Mouse (Mus musculus) left cerebral cortex, adult 8-10 months (tissue): ENCODE data around the gene Dydc1. TPM values are rescaled to one million over a fixed set of nuclear protein-coding genes. Genes with fewer than 3 reads are reported as not detected.
"Not testable (repeated sequence)": the region's sequence is repeated elsewhere in the genome, so short reads cannot be mapped to it uniquely, and the experiment has no call there.

Source experiments
- DNase-seq, 2 experiments: peaks; one replicate each; pipeline ENCODE4 v3.0.0; 2022; ENCODE audit warnings: low spot score in 2 of 2
- total RNA-seq, 4 experiments: library from RNA; stranded (reverse); gene quantifications; 2 replicates each; pipeline ENCODE4 v1.2.4; 2022

Gene Dydc1
- total RNA-seq = not detected

DNA sequence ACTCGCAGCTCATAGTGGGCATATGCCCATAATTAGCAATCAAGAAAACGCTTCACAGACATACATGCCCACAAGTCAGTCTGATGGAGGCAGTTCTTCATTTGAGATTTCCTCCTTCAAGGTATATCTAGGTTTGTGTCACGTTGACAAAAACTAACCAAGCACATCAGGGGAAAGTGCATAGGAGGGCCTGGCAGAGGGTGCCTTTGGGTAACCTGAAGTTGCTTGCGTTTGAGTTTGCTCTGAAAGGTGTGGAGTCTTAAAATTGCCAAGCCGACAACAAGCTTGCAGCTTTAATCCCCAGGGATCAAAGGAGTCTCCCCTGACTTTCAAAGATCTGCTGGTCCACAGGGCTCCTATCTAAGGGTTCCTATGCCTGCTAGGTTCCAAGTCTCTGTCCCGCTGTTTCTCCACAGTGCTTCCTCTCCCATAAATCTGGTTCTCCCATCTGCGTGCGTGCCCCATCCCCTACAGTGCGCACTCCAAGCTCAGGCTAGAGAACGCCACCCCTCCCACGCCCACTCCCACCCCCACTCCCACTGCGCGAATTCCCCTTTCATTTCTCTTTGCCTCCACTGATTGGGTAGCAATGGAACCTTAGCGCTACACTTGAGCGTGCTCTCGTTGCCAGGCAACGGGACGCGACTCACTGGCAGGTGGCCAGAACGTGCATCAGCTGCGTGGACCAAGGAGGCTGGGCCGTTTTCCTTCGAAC lies at the start of gene Dydc1:
Dydc1 (plus strand) TSS at position 683 of the 715 bp plus-strand sequence.
- DNase-seq = peak; percentile 73 to 77

DNA sequence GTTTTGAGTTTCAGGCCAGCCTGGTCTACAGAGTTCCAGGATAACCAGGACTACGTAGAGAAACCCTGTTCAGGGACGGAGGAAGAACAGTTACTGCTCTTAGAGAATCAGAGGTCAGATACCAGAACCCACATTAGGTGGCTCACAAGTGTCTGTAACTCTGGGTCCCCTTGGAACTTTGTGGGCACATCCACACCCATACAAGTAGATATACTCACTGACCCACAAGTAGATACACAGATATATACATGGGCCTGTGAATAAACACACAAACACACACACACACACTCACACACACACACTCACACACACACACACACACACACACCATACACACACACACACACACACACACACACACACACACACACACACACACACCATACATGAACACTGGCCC lies 47.6 kb upstream of the Dydc1 start:
- no peak for DNase-seq

DNA sequence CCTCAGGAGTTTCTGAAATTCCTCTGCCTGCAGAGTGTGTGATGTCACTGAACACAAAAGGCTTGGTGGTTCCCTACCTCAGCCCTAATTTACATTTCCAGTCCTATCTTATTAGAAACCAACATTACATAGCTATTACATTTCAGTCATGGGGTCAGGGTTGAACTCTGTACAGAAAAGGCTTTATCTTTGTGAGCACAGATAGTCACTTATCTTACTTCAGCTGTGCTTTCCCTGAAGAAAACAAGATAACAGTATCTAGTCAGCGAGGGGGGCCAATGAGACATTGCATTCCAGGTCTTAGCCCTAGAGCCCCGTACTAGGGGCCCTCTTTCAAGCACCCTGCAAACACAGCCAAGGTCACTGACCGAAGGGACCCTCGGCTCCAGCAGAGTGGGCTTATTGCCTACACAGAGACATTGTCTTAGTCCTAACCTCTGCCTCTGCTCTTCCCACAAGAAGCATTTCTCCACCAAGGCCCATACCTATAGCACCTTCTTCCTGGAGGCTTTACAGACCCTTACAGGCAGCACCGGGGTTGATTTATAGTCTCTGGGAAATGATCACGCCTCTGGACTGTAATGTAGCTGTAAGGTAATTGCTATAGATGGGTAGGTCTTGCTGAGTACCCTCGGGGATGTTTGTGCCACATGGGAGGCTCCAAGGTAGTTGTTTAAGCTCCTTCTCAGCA lies 47.0 kb upstream of the Dydc1 start:
- no peak for DNase-seq

DNA sequence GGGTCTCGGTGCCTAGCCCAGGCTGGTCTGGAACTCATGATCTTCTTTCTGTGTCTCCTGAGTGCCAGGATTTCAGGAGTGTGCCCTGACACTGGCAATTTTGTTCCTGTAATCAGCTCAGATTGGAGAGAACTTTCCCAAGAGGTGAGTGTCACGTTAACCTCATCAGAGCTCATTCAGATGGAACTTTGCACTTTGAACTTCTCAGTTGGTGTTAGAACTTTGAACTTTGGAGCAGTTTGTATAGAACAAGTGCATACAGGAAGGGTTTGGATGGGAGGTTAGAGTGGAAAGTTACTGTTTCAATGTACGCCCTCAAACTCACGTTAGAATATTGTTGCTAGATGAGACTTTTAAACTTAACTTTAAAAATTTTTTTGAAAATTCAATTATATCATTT lies 43.4 kb upstream of the Dydc1 start:
- no peak for DNase-seq

DNA sequence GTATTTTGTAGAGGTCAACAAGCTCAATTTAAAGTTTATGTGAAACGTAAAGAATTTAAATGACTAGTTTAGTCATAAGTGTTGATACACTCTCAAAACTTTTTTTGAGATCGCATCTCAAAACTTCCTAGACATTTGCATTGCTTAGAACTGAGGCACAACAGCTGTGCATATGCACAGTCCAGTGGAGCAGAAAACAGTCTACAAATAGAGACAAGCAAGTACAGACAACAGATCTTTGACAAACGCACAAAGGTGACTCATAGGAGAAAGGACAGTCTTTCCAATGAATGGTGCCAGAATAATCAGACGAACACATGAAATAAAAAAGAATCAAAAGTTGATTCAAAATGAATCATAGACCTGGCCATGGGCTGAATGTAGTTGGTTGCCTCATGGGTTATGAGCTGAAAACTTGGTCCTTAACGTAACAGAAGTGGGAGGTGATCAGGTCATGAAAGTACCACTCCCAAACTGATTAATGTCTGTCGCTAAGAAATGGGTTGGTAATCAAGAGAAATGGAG lies 41.7 kb upstream of the Dydc1 start:
- DNase-seq = no peak

DNA sequence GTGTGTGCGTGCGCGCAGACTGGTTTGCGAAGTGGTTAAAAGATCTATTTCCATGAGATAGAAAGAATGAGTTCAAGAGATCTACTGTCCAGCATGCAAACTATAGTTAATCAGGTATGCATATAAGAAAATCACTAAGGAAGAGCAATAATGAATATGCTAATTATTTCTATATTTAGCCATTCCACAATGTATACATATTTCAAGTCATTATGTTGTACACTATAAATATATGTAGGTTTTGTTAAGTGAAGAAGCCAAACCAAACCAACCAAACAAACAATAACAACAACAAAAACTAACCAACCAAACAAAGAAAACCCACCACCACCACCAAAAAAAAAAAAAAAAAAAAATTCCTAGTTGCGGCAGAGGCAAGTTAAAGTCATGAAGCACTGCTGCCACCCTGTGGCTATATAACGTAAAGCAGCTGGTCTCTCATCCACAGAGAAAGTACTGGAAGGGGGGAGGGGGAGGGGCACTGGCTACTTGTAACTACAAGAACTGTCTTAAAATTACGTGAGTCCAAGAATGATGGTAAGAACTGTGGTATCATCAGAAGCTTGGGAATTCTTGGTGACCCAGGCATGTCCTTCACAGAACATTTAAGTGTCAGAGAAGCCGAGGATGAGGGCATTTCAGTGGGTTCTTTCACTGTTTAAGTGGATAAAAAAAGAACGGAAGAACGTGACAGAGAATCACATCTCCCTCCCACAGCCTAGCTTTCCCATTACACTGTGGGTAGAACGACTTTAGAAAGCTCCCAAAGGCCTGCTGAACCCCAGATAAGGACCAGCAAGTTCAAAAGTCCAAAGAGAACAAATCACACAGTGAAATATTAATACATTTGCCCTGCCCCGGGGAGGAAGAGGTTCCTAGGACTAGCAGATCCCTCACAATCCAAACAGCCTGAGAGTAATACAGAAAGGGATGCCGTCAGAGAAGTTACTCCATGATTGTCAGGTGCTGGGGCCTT lies 39.3 kb upstream of the Dydc1 start:
- DNase-seq = peak; percentile 42 to 65

DNA sequence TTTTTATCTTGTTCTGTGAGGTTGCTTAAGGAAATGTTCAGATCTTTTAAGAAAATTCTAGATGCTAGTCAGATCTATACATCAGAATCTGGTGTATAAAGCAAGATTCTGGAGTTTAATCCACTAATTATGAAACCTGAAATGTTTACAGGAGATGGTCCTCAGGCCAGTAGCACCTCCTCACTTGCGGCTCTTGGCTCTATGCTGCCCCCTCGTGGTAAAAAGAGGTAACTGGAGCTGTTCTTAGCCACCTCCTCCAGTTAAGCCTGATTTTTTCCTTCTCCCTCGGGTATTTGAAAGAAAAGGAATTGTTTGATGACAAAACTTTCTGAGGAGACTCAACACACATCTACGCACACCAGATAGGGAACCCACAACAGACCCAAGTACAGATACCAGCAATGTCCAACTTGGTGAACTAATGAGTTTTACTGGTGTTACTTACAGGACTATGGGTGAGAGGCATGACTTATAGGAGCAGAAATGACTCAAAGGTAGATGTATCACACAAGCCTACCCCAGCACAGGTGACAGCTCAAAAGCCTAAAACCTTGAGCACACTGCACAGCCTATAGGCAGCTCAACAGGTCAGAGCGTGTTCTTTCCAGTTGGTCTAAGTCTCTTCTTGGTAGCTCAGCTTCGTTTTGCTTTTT lies 37.4 kb upstream of the Dydc1 start:
- DNase-seq = peak in 1 of 2 experiments; percentile 28

DNA sequence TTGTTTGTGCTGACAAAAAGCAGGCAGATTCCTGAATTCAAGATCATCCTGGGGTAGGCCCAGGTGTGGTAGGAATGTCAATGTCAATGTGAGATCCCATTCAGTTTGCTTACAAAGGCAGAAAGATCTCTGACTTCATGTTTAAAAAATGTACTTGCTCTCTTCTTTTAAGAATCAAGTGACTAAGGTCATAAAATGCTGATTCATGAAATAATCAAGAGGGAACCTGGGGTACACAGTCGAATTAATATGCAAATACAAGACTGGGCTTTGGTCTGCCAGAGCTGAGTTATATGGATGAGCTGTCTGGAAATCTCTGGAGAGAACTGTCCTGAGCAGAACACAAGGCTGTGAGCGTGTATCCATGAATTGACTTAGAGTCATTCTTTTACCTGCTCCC lies 25.3 kb upstream of the Dydc1 start:
- no peak for DNase-seq

DNA sequence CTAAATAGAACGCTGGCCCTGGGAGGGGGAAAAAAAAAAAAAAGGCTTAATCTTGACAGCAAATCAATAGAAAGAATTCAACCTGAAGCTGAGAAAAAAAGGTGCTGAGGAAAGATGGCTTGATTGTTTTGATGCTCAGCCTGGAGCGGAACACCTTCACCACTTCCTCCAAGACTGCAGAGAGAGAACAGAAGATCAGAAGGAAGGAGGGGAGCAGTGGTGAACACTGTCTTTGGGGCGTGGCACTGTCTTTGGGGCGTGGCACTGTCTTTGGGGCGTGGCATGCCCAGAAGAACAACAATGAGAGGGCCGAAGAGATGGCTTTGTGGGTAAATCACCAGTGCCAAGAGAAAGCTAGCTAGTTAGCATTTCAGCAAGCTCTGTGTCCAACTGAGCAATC lies 22.2 kb upstream of the Dydc1 start:
- DNase-seq = no peak

DNA sequence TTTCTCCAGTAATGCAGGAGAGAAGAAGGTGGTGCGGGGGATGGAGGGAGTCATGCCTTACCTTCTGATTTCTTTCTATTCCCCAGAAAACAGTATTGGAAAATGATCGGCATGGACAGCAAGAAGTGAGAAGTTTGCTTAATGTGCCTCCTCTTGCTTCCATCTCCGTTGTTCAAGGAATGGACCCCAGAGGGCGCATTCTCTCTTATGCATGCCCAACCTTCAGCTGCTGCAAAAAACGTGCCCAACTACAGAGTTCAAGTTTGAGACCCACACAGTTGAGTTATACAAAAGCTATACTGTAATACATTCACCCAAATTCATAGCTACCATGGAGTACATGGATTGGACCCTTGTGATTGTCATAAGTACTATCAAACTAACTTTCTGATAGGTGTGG lies 20.2 kb upstream of the Dydc1 start:
- DNase-seq = no peak

DNA sequence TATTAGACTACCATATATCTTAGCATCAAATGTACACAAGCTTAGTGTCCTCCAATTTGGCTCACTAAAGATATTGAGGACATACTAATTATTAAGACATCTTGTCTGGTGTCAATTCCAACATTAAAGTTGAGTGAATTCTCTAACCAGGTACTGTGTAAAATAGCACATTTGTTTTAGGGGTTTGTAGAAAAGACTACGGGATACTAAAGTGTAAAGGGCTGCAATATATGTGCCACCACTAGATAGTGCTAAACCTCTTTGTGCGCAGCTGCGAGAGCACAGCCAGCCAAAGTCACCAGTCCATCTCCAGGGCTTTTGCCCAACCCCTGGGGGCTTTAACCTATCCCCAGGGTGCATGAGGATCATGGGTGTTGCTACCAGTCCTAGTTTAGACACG lies 19.5 kb upstream of the Dydc1 start:
- DNase-seq = not testable (repeated sequence)

DNA sequence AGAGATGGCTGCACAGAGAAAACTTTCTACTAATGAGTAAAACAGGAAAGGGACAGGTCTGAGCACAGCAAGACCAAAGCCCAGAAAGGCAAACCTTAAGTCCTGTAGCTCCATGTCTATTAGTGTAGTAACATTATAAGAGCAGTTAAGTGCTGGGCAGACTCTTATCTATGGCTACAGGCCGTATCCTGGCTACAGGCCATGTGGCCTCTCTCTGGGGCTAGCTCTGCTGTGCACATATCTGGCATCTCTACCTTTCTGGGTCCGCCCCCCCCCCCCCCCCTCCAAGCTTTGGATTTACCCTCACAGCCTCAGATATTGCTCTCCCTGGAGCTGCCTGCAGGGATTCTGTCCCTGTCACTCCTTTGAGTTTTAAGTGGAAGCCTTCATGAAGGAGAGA lies 7.5 kb upstream of the Dydc1 start:
- DNase-seq = no peak

DNA sequence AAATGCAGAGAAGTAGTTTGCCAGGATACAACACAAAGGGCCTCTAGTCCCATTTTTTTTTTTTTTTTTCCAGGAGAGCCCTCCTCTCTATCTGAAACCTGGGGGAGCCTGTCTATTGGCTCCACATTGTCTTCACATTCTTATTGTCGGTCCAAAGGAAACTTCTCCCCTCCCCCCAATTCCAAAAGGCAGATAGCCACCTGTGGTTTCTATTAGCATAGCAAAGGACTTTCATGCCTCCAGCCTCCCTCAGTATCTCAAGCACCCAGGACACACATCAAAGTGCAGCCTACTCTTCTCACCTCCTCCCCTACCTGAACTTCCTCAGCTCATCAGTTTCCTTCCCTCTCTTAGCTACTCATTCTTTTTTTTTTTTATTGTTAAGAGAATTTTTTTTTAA lies 6.3 kb upstream of the Dydc1 start:
- DNase-seq = no peak

DNA sequence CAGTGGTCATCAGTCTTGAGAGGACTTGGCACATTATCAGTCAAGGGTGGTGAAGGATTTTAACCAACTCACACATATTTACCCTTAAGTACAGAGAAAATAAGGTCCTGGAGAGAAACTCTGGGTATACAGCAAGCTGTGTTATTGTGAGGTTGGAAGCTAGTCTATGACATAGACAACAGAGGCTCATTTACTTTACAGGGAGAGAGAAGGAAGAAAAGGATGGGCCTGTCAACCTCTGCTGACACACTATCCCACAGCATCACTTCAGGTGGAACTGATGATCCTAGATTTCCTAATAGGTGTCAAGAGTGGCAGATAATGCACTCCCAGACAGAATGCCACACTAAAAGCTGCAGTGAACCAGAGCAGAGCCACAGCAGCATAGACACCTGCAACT lies 3.6 kb upstream of the Dydc1 start, which contains the start of gene Dydc2:
Dydc2 (minus strand) TSS at position 101 of the 400 bp plus-strand sequence.
- no peak for DNase-seq

DNA sequence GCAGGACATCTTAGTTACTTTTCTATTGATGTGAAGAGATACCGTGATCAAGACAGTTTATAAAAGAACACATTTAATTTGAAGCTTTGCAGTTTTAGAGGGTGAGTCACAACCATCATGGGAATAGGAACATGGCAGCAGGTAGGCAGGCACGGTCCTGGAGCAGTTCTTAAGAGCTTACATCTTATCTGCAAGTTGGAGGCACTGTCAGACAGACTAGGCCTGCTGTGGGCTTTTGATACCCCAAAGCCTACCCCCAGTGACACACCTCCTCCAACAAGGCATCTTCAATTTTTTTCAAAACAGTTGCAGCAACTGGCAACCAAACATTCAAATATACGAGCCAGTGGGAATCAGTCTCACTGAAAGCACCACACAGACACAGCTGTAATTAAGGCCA lies 2.4 kb upstream of the Dydc1 start:
- DNase-seq = no peak

DNA sequence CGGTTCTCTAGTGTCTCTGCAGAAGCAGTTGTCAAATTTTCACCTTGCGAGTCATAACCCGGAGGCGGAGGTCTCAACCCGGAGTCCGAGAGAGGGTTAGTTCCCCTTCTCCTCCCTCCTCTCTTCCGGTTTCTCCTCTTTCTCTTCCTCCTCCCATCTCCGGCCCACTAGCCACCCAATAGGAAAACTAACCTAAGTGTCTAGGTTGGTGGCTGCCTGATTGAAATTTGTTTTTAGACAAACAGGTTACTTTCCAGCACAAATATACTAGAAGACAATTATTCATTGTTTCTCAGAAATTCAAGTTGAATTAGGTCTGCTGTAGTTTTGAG lies 199 bp downstream of the Dydc1 start:
- no peak for DNase-seq

DNA sequence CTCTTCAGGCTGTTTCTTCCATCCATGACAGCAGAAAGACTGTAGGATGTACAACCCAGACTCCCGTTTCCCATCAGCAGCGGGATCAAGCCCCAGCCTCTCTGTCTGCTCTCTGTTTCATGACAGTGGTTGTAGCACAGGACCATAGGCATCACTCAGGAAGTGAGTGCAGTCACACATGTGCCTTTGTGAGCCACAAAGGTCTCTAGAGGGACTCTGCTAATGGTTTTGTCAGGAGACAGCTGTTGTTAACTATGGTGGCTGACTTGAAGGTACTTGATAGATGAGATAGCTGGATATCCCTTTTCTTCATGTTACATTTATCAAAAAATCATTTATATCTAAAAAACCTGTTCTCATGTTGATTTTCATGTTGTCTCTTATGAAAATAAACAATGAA lies 9.7 kb downstream of the Dydc1 start:
- no peak for DNase-seq

DNA sequence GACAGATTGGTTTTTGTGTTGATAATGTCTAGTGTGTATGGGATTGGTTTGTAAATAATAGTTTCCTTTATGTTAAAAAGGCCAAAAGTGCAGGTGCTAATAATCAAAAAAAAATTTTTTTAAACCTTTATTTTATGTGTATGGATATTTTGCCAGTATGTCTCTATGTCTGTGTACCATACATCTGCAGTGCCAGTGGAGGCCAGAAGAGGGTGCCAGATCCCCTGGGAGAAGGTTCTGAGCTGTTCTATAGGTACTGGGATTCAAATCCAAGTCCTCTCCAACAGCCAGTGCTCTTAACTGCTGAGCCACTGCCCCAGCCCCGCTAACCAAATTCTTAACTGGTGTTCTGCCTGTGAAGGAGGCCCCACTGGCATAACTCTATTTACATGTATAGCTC lies 14.8 kb downstream of the Dydc1 start:
- no peak for DNase-seq

DNA sequence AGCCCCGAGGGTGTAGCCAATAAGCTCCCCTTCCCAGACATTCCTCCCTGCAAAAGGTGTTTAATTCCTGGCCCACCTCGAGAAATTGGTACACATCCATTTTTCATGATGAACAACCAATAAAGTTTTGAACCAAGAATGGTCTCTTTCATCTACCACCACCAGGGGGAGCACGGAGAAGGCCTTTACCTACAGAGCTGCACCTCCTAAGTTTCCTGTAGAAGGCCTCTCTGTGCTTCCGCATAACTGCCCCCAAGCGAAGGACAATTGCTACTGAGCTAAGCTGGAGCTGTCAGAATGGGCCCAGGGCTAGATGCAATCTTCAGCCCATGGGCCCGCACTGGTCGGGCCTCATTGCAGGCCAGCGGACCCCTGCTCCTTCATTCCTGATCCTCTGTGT lies 18.1 kb downstream of the Dydc1 start:
- DNase-seq = no peak

DNA sequence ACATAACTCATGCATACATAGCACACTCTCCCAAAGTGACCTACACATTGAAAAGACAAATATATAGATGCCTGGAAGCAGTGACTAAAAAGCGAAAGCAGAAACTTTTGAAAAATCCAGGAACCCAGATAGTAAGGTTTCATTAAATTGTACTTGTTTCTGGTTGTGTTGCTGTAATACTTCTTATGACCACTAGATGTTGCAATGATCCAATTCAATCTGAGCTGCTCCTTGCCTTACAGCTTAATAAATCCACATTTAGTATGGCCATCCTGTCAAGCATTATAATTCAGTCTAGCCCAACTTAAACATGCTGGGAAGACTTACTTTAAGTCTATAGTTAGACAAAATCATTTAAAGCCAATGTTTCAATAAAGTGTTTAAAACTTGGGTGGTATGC lies 21.4 kb downstream of the Dydc1 start:
- DNase-seq = no peak

DNA sequence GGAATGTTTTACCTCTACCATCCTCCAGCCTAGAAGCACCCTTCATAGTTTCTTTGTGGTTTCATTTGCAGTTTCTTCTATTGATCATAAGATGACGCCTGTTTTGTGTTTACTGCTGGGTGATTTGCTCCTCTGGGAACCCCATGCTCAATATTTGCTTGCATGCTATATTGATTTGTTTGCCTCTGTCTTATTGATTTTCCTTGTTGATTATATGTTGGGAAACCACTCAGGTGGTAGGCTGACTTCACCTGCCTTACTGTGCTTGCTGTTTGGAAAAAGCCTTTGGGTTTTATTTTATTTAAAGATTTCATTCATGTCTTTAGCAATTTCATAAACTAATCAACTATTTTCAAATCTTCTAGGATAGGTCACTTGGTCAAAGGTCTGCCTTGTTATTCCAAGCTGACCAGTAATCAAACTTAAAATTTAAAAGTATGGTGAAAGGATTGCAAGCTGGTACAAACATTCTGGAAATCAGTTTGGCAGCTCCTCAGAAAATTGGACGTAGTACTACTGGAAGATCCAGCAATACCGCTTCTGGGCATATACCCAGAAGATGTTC lies 23.7 kb downstream of the Dydc1 start:
- no peak for DNase-seq
